Mouse (Mus musculus): ENCODE measurements around the gene Scube3.
A peak's percentile ranks its signal among the peaks of the same experiment; 100 is the strongest.
"Not testable (repeated sequence)": the region's sequence is repeated elsewhere in the genome, so short reads cannot be mapped to it uniquely, and the experiment has no call there.

Scube3 gene

GRCm38 (mm10) chr17:28180783-28181544 lies 39.0 kb downstream of the Scube3 start:
- DNase-seq = no peak

- no peak for DNase-seq
Measured at GRCm38 (mm10) chr17:28184971-28185638, 43.2 kb downstream of the Scube3 start.

GRCm38 (mm10) chr17:28188313-28188712 lies 46.4 kb downstream of the Scube3 start:
- DNase-seq = peak; percentile 17

GRCm38 (mm10) chr17:28192754-28193153 lies 50.8 kb downstream of the Scube3 start:
- DNase-seq = no peak

- no peak for DNase-seq
Measured at GRCm38 (mm10) chr17:28193559-28193958, 51.6 kb downstream of the Scube3 start.

GRCm38 (mm10) chr17:28195033-28195432 lies 53.1 kb downstream of the Scube3 start:
- no peak for DNase-seq

GRCm38 (mm10) chr17:28197646-28198045 lies 55.7 kb downstream of the Scube3 start:
- DNase-seq = no peak

- no peak for DNase-seq
Measured at GRCm38 (mm10) chr17:28201982-28202381, 60.0 kb downstream of the Scube3 start.

GRCm38 (mm10) chr17:28204052-28204720 lies 62.2 kb downstream of the Scube3 start:
- peak; percentile 61 for DNase-seq

GRCm38 (mm10) chr17:28205443-28205842 lies 63.5 kb downstream of the Scube3 start:
- DNase-seq = no peak

GRCm38 (mm10) chr17:28207092-28207491 lies 65.2 kb downstream of the Scube3 start:
- DNase-seq = no peak

GRCm38 (mm10) chr17:28207591-28208313 lies 65.8 kb downstream of the Scube3 start, which contains the start of gene Def6:
Def6 (plus strand) TSS chr17:28207778.
- peak; percentile 75 for DNase-seq

GRCm38 (mm10) chr17:28208314-28208612 lies 66.3 kb downstream of the Scube3 start:
- no peak for DNase-seq

- DNase-seq = no peak
Measured at GRCm38 (mm10) chr17:28209457-28210110, 67.6 kb downstream of the Scube3 start.

GRCm38 (mm10) chr17:28211921-28212341 lies 70.0 kb downstream of the Scube3 start:
- no peak for DNase-seq

- DNase-seq = no peak
Measured at GRCm38 (mm10) chr17:28212391-28212790, 70.5 kb downstream of the Scube3 start.

GRCm38 (mm10) chr17:28213236-28213635 lies 71.3 kb downstream of the Scube3 start:
- DNase-seq = no peak

- no peak for DNase-seq
Measured at GRCm38 (mm10) chr17:28216791-28217190, 74.8 kb downstream of the Scube3 start.

GRCm38 (mm10) chr17:28217721-28218649 lies 76.0 kb downstream of the Scube3 start:
- no peak for DNase-seq

- DNase-seq = not testable (repeated sequence)
Measured at GRCm38 (mm10) chr17:28222463-28222862, 80.5 kb downstream of the Scube3 start.
